Mouse (Mus musculus) v-Abl transformed pro-B cells (cell line): ENCODE data around the gene Ces1f.
"Not testable (repeated sequence)": the region's sequence is repeated elsewhere in the genome, so short reads cannot be mapped to it uniquely, and the experiment has no call there.

ENCODE experiments used
- in situ Hi-C, 2 experiments: fragments of 400-800 bp; cut with MboI; formaldehyde crosslinking; loops; one replicate each; pipeline ENCODE4 v1.15.1; 2025; ENCODE audit not compliant: unreplicated experiment in 2 of 2

Gene Ces1f

DNA sequence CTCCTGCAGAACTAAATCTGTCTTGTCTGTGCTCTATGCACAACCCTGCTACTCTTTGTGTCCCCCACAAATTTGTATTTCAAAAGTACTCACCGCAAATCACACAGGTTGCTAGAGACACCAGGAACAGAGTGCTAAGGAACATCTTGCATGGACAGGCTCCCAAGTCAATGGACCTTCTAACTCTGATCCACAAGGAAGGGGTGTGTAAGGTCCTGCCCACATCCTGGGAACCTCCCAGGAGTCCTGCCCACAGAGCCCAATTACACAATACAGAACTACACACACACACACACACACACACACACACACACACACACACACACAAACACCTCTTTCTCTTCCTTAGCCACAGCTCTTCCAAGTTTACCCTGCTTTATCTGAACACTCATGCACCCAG, at the start of gene Ces1f:
Gene Ces1f (minus strand): TSS at position 192 of the 400 bp plus-strand sequence.
- in situ Hi-C loops, result no loop called here

DNA sequence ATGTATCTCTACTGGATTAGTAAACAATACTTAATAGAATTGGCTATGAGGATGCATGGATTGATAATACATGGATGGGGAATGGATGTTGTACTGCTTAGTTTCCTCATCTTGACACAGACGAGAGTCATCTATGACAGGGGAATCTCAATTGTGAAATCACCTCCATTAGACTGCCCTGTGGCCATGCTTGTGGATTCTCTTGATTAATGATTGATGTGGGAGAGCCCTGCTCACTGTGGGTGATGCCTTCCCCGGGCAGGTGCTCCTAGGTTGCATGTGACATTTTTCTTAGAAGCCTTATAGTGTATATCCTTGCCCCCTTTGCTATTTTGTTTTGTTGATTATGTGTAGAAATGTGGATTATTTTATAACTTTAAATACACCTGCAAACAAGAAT, 45.6 kb upstream of the Ces1f start:
- in situ Hi-C loops, result no loop called here

DNA sequence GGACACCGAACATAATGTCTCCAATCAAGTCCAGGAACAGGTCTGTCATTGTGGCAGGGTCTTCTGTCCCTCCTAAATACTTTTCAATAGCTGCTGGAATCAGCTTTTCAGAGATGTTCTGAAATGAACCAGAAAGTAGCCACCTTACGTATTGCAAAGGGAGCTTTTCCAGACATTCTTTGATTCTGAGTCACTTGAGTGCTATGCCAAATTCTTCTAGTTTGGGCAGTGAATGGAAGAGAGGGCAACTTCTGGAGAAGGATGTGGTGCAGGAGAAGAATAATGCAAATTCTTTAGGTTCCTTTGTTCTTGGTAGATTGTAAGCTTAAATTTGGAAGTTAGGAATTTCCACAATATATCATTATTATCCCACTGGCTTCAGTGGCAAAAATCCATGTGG, 37.5 kb upstream of the Ces1f start:
- in situ Hi-C loops, result no loop called here

DNA sequence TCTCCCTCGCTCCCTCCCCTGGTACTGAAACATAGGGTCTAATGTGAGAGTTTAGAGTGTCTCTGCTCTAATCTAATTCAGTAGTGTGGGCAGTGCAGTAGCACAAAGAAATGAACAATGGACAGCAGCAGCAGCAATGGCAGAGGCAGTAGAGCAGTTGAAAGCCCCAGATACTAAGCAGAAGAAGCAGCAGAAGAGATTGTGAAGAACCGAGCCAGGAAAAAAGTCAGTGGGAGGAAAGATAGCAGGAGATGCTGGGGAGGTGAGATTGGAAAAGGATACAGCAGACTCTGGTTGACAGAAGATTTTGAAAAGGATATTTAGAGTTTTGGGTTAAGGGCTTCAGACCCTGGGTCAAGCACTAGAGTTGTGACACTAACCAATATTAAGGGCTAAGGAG, 36.0 kb upstream of the Ces1f start:
- in situ Hi-C loops, result no loop called here

DNA sequence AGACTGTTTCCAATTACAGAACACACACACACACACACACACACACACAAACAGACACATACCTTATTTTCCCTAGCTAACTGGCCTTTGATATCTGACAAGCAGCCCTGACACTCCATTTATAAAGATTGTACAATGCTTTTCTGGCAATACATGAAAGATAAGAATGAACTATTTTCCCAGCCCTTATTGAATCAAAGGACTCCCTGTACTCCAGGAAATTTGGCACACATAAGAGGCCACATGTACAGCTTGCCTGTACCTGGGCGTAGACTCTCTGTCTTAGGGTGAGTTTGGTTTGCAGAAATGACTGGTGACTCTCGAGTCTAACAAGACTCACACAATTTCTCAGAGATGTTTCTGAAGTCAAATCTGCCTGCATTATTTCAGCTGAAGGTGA, 4.3 kb upstream of the Ces1f start:
- in situ Hi-C loops, result no loop called here

DNA sequence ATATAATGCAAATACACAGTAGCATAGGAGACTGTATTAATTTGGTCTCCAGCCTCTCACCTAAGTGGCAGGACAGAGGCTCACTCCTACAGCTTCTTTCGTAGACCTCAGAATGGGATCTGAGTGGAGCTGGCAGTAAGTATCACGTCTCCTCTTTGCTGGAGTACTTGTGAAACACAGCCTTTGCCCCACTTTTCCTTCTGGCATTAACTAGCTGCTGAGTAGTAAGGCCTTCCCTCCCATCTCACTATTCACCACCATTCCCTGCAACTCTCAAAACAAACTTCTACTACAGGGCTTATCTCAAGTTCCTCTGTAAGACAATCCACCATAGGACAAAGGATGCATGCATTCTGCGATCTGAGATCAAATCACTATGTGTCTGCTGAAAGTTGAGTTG, 2.8 kb upstream of the Ces1f start:
- in situ Hi-C loops, result no loop called here

DNA sequence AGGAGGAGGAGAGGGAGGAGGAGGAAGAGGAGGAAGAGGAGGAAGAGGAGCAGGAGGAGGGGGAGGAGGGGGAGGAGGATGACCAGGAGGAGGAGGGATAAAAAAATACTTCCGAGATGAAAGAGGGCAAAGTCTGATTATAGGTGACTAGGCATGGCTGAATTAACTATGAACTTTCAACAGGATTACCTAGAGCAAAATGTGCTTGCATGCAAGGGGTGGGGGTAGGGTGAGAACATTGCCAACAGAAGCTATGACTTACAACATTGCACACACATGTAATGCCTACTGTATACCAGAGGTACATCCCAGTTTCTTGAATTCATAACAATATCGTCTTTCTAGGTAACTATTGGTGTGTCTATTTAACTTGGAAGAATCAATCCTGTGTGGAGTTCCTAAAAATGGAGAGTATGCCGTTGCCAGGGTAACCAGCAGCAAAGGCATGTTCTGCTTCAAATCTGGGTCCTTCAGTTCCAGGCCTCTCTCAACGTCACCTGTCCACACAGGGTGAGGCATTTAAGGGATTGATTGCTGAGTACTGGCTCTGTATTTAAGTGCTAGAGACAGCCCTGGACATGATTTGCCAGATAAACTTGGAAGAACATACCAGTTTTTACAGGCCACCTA, 1.3 kb downstream of the Ces1f start:
- in situ Hi-C loops, result no loop called here

DNA sequence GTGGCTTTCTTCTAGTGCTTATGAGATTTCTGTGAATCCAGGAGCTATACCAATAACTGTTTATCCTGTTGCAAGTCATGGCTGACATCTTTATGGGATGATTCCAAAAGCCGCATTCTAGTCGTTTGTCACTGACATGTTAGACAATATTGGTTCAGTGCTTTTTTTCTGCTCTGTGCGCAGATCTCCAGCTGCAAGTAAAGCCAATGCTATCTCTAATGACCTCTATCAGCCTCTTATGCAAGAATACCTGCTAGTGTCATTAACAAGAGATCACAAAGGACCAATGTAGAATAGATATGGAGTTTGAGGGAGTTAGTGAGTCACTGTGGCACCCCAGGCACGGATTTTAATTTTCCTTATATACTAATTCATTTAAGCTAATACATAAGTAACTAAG, 4.9 kb downstream of the Ces1f start:
- in situ Hi-C loops, result no loop called here

DNA sequence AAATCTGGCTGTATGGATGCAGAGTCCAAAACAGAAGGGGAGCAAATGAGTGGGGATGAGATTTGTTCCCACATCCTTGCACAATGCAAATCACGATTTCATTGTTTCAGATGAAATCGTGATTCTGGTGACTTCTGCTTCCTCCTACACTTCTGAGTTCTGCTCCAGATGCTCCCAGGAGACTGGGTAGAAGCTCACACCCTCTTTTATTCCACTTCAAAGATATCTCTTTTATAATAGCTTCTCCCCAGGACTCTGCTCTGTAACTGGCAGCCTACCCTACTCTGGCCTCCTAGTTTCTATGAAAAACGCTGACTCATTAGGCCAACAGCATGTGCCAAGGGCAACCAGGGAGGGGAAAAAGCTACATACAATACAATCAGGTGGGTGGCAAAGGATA, 6.2 kb downstream of the Ces1f start:
- in situ Hi-C loops, result no loop called here

DNA sequence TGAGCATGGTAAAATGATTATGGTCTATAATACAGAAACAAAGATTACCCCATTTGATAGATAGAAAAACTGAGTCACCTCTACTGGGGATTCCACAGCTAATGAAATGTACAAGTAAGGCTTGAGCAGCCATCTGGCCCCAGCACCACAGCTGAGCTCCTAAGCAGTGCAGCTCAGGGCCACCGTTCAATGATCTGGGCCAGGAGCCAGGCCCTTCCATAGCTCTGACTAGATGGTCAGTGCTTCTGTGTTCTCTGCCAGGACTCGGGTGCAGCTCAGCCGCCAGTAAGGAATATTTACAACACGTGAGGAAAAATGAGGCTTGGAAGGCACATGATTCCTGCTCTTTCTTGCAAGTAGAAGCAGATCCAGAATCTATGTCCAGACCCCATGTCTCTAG, 6.9 kb downstream of the Ces1f start:
- in situ Hi-C loops, result no loop called here

DNA sequence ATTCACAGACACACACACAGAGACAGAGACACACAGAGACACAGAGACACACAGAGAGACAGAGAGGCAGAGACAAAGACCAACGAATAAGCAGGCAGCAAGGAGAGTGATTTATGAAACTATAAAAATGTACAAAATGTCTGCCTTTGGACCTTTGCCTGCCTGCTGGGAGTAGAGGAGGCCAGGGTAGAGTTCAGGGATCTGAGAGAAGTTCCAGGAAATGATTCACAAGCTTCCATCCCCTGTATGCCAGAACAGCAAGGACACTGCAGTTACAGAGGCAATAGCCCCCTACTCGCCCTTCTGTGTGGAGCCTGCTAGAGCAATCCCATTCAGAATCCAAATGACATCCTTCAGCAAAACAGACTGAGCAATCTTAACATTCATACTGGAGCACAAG, 18.1 kb downstream of the Ces1f start:
- in situ Hi-C loops, result no loop called here

DNA sequence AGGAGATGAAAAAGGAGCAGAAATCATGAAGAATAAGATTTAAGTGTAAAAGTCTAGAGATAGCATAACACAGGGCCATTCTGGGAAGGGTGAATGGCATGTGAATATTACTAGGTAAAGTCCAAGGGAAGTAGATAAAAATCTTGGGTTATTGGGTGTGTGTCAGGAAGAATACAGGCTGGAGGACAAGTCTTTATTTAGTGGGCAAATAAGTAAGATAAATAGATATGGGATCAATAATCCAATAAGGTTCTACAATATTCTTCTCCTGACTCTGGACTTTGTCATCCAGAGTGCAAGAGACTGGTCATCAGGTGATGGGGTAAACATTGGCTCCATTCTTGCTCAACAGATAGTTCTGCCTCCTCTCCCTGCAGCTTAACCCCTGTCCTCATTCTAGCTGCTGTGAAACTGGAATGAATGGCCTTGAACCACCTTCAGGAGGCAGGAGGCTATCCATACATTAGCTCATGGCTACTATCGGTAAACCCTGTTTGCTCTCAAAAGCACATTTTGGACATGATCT, 27.1 kb downstream of the Ces1f start:
- in situ Hi-C loops, result no loop called here

DNA sequence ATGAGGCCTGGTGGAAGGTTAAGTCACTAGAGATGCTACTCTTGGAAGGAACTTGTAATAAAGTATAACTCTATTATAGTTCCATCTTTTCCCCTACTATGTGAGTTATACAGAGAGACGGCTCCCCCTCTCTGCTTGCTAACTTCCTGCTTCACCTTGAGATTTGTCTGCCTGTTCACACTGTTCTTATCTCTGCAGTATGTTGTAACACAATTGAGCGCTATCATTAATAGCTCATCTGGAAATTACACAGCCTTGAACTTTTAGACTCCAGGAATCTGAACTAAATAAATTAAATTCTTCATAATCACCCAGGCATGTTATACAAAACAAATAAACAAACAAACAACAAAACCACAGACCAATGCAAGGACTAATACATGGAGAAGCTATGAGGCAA, 33.5 kb downstream of the Ces1f start:
- in situ Hi-C loops, result no loop called here

DNA sequence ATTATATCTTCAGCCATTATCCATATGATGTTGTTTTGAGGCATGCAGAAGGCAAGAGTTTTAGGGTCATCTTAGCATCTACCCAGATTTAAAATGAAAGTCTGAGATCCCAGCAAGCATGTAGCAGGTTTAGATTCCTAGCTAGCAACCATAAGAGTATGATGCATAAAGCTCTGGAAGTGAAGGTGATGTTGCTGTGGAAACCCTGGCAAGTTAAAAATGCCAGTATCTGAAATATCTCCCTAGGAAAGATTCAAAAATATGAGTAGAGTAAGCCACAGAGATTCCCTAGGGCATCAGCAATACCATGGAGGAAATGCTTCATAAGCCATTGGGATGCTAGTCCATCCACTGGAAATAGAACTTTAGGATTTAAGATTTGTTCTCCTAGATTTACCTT, 39.7 kb downstream of the Ces1f start:
- in situ Hi-C loops, result no loop called here

DNA sequence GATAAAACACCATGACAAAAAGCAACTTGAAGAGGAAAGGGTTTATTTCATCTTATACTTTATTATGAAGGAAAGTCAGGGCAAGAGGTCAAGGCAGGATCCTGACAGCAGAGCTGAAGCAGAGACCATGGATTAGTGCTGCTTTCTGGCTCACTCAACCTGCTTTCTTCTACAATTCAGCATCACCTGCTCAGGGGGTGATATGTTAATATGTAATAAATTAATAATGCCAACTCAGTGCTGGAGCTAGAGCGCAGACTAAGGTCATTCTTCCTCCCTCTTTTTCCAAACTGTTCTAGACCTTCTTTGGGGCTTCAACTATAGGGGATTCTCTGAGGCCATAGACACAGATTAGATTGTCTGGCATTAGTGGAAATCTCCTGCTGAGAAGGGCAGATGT, 43.9 kb downstream of the Ces1f start:
- in situ Hi-C loops, result no loop called here

DNA sequence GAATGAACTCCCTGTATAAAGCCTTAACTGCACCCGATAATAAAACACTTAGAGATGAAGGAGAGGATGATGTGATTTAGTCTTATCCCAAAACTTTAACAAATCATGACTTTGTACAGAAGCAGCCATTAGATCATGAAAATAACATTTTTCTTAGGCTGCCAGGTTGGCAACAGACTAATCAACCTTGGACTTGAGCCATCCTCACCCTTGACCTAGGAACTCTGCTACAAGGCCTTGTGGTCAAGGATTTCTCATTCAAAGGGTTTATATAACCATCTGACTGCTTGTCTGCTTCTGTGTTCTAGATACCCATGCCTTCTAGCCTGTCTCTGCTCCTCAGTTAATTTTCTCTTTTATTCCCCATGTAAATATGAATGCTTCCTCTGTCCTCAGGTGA, 44.8 kb downstream of the Ces1f start:
- in situ Hi-C loops, result no loop called here

DNA sequence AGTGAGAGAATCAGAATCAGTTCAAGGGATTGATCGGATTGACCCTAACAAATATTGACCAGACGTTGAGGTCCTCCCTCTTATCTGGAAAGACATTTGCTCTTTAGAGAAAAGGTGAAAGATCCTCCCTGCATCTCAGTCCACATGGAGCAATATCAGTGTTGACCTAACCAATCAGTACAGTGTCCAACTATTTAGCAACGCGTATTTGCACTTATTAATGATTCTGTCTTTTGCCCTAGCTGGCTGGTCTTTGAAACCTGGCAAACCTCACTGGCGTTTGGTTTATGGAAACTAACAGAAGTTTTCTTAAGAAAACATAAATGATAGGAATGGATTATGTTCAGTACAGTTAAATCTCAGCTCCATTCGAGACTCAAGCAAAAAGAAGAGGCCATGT, 45.5 kb downstream of the Ces1f start:
- in situ Hi-C loops, result no loop called here

DNA sequence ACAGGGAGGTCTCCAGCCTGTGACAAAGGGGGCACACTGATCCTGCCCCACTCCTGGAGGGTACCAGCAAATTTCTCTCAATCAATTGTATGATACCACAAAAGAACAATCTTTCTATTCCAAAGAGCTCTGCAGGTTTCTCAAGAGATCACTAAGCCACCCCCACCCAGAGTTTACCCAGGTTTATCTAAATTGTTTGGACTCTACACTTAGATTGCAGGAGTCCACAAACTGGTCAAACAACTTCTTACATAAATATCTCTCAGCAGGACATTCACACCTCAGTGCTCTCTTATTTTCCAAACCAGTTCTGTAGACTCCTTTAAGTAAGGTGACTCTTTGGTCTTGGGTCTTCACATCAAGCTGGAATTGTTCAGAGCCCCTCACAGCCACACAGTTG, 50.1 kb downstream of the Ces1f start, which contains the start of gene Ces1e:
Gene Ces1e (minus strand): TSS at position 174 of the 400 bp plus-strand sequence.
- in situ Hi-C loops, result no loop called here

DNA sequence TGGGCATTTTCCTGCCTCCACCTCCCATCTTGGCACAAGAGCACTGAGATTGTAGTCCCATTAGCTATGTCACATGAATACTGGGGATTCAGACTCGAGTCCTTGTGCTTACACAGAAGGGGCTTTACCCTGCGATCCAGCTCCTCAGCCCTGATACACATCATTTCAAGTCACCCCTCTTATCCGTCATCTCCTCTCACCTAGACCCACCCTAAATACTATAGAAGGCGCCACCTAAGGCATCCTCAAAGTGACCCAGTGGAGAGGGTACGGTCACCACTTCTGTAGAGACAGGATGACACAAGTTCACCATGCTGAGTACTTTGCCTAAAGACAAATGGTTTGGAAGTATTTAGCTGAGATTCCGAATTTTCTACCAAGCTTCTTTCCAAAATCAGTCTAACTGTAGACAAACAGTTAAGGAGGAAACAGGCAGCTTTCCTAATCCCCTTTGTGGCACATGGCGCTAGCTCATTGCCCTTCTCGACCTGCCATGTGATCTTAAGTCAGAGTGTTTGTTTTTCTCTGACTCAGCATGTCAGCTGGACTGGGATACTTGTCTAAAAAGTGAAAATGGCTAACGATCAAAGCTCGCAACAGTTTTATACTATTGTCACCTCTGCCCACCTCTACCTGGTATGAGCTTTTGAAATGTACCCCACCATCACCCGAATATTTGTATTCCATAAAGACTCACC, 50.7 kb downstream of the Ces1f start:
- in situ Hi-C loops, result no loop called here

DNA sequence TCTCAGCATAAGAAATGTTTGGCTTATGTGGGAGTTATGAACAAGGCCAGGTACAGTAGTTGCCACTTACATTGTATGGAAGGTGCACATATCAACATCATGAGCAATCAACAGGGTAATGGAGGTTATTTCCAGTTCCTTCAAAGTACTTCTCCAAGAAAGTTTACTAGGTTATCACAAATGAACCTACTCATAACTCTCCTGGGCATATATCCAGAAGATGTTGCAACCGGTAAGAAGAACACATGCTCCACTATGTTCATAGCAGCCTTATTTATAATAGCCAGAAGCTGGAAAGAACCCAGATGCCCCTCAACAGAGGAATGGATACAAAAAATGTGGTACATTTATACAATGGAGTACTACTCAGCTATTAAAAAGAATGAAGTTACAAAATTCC, 53.1 kb downstream of the Ces1f start:
- in situ Hi-C loops, result not testable (repeated sequence)

DNA sequence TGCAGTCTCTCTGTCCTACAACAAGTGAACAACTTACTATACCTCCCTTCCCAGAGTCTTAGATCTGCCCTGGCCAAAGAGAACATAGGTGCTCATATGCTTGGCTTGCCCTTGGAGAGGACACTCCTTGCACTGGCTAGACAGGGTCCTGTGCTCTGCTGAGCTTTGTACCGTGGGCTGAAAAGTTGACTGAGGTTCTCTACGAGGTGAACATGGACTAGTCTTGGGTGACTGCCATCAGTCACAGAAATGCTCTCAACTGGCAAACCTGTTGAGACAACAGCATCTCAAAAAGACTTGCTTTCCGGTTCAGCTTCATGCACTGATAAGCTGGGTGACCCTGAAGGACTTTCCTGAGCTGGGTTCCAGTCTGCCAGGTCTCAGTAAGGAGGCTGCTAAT, 57.7 kb downstream of the Ces1f start:
- in situ Hi-C loops, result no loop called here

DNA sequence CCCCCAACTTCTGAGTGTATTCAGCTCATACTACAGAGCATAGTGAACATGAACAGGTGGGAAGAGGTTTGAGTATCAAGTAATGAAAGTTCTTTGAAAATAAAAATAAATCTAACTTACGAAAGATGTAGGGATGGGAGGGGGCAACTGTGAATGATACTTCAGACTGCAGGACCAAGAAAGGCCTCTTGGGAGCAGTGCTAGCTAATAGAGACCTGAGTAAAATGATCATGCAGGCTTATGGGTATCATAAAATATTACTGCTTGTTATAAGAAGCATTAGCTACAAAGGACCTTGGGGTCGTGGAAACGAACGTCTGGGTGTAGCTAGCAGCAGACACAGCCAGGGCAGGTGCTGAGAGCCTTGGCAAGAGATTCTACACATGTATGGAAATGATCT, 61.7 kb downstream of the Ces1f start:
- in situ Hi-C loops, result no loop called here
